Mouse (Mus musculus) erythroblast, embryonic 14.5 days (primary cell): Measurements from ENCODE around the gene Ogt. TPM values are rescaled to one million over a fixed set of nuclear protein-coding genes. Genes with fewer than 3 reads are reported as not detected.

Experiments used
- H3K27me3 ChIP-seq: 2 replicates; pipeline ENCODE4 v1.6.1; 2012; ENCODE audit warnings: inconsistent platforms; ENCODE audit not compliant: control insufficient read depth
- H3K36me3 ChIP-seq: 2 replicates; pipeline ENCODE4 v1.6.1; 2012; ENCODE audit warnings: mild to moderate bottlenecking, inconsistent platforms; ENCODE audit not compliant: control insufficient read depth
- H3K4me1 ChIP-seq: 2 replicates; pipeline ENCODE4 v1.6.1; 2012; ENCODE audit warnings: inconsistent platforms; ENCODE audit not compliant: control insufficient read depth
- H3K4me3 ChIP-seq: replicated peaks from 2 replicates; pipeline ENCODE3; 2012; ENCODE audit warnings: moderate library complexity, mild to moderate bottlenecking, inconsistent platforms
- H3K9me3 ChIP-seq: 2 replicates; pipeline ENCODE4 v1.6.1; 2012; ENCODE audit warnings: low read length, inconsistent platforms, mixed read lengths; ENCODE audit not compliant: control insufficient read depth
- GATA1 ChIP-seq: IDR thresholded peaks from 2 replicates; pipeline ENCODE4 v1.6.1; 2012; ENCODE audit warnings: low read length, inconsistent platforms, mixed read lengths
- TAL1 ChIP-seq: IDR thresholded peaks from 3 replicates; pipeline ENCODE4 v1.6.1; 2012; ENCODE audit warnings: low read length, inconsistent platforms, mixed read lengths
- polyA plus RNA-seq: library from polyadenylated mRNA; stranded (reverse); fragments of >175 nt; gene quantifications from 2 replicates; pipeline ENCODE4 v1.2.3, GENCODE M21; 2012

The Ogt gene
- polyA plus RNA-seq, 1 experiment, result 0.14 TPM

GRCm38 (mm10) chrX:101641161-101641530 is 1.3 kb downstream of the Ogt start:
- Histone ChIP-seq H3K4me3 (peak overlapping the region; percentile 78), H3K4me1 (peaks cover 19% of the 10 kb centered on the region), H3K36me3 (peaks cover 30% of the 10 kb centered on the region), H3K9me3 (peaks cover 5% of the 10 kb centered on the region), H3K27me3 (peaks cover 12% of the 10 kb centered on the region)
- TF ChIP-seq GATA1 (no peak), TAL1 (no peak)

- Histone ChIP-seq H3K4me3 (peak overlapping the region; percentile 78), H3K36me3 (peaks cover 39% of the 10 kb centered on the region), H3K27me3 (peaks cover 12% of the 10 kb centered on the region), H3K4me1 (peaks cover 29% of the 10 kb centered on the region), H3K9me3 (peaks cover 5% of the 10 kb centered on the region)
- TF ChIP-seq GATA1 (no peak), TAL1 (no peak)
These were observed 2.2 kb downstream of the Ogt start for GRCm38 (mm10) chrX:101642091-101642490.

GRCm38 (mm10) chrX:101645286-101645685 is 5.4 kb downstream of the Ogt start:
- Histone ChIP-seq H3K27me3 (peaks cover 5% of the 10 kb centered on the region), H3K9me3 (peaks cover 3% of the 10 kb centered on the region), H3K4me1 (peaks cover 29% of the 10 kb centered on the region), H3K36me3 (peaks cover 65% of the 10 kb centered on the region), H3K4me3 (no peak overlapping the region)
- TF ChIP-seq TAL1 (no peak), GATA1 (no peak)

- no peak overlapping the region for H3K4me3 ChIP-seq
- H3K9me3 ChIP-seq, result no peaks in the 10 kb centered on the region
- TF ChIP-seq TAL1 (no peak), GATA1 (peak; percentile 15; the same call in 1 of the 2 replicates)
- no peaks in the 10 kb centered on the region for H3K27me3 ChIP-seq
- peaks cover 79% of the 10 kb centered on the region for H3K36me3 ChIP-seq
- H3K4me1 ChIP-seq, result peaks cover 29% of the 10 kb centered on the region
These were observed 6.8 kb downstream of the Ogt start for GRCm38 (mm10) chrX:101646621-101647020.

DNA sequence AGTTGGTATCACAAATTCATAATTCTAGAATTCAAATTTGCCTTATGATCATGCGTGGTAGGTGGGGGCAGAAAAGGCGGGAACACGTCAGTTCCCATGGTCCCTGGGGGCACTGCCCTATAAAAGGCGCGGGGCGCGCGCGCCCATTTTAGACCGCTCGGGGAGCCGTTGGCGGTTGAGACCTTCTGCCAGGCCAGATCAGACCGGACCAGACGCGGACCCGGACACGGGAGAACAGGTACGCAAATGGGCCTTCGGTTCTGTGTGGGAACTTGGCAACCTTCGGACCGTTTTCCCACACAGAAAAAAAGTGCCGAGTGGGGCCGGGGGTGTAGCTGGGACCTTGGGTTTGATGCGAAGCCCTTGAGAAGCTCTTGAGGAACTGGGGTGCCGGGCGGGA is 55.8 kb downstream of the Ogt start:
- TF ChIP-seq TAL1, result no peak
- TF ChIP-seq GATA1, result no peak
- Histone ChIP-seq H3K9me3 (peaks cover 32% of the 10 kb centered on the region), H3K36me3 (no peaks in the 10 kb centered on the region), H3K4me1 (no peaks in the 10 kb centered on the region), H3K27me3 (no peaks in the 10 kb centered on the region; the same call in 1 of the 2 replicates), H3K4me3 (no peak overlapping the region)

GRCm38 (mm10) chrX:101697537-101697936 is 57.7 kb downstream of the Ogt start:
- H3K4me1 ChIP-seq, result no peaks in the 10 kb centered on the region
- no peak for TF ChIP-seq GATA1
- TF ChIP-seq TAL1, result no peak
- peaks cover 32% of the 10 kb centered on the region for H3K9me3 ChIP-seq
- H3K36me3 ChIP-seq, result no peaks in the 10 kb centered on the region
- H3K27me3 ChIP-seq, result no peaks in the 10 kb centered on the region; the same call in 1 of the 2 replicates
- H3K4me3 ChIP-seq, result no peak overlapping the region

- TF ChIP-seq TAL1, result no peak
- TF ChIP-seq GATA1, result no peak
- H3K27me3 ChIP-seq, result no peaks in the 10 kb centered on the region; the same call in 1 of the 2 replicates
These were observed 58.4 kb downstream of the Ogt start for GRCm38 (mm10) chrX:101698232-101698631.

DNA sequence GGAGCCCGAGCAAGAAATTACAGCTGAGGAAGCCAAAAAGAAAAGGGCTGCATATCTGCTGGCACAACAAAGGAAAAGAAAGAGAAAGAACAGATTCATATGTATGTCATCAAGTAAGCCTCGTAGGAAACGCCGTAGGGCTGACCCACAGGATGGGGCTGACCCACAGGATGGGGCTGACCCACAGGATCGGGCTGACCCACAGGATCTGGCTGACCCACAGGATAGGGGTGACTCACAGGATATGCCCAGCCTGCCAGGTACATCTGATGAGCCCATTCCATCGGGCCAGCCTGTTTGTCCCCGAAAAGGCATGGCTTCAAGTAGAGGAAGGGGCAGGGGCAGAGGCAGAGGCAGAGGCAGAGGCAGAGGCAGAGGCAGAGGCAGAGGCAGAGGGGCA is 65.3 kb downstream of the Ogt start:
- H3K27me3 ChIP-seq, result no peaks in the 10 kb centered on the region
- H3K9me3 ChIP-seq, result no peaks in the 10 kb centered on the region
- no peaks in the 10 kb centered on the region for H3K36me3 ChIP-seq
- H3K4me1 ChIP-seq, result no peaks in the 10 kb centered on the region
- no peak overlapping the region for H3K4me3 ChIP-seq
- TF ChIP-seq TAL1, result no peak
- no peak for TF ChIP-seq GATA1

More at GRCm38 (mm10) chrX:101698232-101698631, 58.4 kb downstream of the Ogt start:
- H3K36me3 ChIP-seq, result no peaks in the 10 kb centered on the region
- no peaks in the 10 kb centered on the region for H3K4me1 ChIP-seq
- H3K4me3 ChIP-seq, result no peak overlapping the region
- H3K9me3 ChIP-seq, result peaks cover 32% of the 10 kb centered on the region

DNA sequence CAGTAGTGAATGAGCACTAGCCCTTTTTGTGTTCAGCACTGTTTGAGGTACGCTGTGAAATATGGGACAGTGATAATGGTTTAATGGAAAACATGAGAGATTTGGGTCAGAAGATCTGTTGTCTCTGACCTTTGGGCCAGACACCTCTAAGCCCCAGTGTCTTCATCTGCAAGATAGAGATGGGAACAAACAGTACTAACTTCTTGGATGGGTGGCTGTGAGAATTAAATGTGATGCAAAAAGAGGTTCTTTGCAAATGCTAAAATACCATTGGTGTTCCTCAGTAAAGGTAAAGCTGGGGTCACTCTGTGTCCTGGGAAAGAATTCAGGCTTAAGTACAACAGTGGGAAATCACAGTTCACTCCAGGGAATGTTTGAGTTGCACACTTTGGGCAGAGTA is 80.5 kb downstream of the Ogt start:
- Histone ChIP-seq H3K4me1 (no peaks in the 10 kb centered on the region), H3K27me3 (peaks cover 4% of the 10 kb centered on the region; the same call in 1 of the 2 replicates)

DNA sequence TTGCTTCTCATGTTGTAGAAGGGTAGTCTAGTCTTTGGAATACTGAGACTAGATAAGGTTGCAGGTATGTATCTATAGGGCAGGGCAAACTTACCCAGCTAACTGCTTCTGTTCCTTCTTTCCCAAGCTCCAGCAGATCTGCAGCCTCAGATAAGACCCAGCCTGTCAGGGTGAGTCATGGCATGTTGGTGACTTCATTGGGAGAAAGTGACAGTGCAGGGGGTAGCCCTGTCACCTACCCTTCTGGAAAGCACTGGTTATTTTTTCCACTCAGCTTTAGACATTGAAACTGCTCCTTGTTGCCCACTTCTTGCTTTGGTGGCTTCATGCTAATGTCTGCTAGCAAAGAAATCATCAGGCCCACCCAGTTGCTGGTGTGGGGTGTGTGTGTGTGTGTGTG is 90.2 kb downstream of the Ogt start:
- Histone ChIP-seq H3K4me1 (no peaks in the 10 kb centered on the region), H3K4me3 (no peak overlapping the region), H3K36me3 (no peaks in the 10 kb centered on the region), H3K27me3 (peaks cover 5% of the 10 kb centered on the region; the same call in 1 of the 2 replicates), H3K9me3 (no peaks in the 10 kb centered on the region)
- TF ChIP-seq TAL1 (no peak), GATA1 (no peak)

More for the DNA sequence above, 80.5 kb downstream of the Ogt start:
- TF ChIP-seq TAL1, result no peak
- TF ChIP-seq GATA1, result no peak
- Histone ChIP-seq H3K36me3 (no peaks in the 10 kb centered on the region), H3K9me3 (no peaks in the 10 kb centered on the region), H3K4me3 (no peak overlapping the region)
